Mouse (Mus musculus): Measurements from ENCODE around the gene Cxcr2.
"Not testable (repeated sequence)": the region's sequence is repeated elsewhere in the genome, so short reads cannot be mapped to it uniquely, and the experiment has no call there.

Cxcr2 gene

DNA sequence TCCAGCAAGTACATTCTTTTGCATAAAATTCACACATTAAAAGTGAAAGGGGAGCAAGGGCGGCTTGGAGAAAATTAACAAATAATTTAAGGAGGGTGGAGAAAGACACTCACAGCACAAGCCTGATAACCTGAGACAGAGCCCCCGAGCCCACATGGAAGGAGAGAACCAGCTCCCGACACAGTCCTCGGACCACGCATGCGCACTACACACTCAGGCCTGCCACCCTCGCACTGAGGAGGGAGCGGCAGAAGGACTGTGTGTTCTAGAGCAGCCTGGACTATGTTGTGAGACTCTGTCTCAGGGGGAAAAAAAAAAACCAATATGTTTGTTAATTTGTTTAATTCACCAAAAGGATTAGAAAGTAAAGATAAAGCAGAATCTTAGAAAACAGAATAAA is 12.0 kb upstream of the Cxcr2 start:
- DNase-seq = no peak

DNA sequence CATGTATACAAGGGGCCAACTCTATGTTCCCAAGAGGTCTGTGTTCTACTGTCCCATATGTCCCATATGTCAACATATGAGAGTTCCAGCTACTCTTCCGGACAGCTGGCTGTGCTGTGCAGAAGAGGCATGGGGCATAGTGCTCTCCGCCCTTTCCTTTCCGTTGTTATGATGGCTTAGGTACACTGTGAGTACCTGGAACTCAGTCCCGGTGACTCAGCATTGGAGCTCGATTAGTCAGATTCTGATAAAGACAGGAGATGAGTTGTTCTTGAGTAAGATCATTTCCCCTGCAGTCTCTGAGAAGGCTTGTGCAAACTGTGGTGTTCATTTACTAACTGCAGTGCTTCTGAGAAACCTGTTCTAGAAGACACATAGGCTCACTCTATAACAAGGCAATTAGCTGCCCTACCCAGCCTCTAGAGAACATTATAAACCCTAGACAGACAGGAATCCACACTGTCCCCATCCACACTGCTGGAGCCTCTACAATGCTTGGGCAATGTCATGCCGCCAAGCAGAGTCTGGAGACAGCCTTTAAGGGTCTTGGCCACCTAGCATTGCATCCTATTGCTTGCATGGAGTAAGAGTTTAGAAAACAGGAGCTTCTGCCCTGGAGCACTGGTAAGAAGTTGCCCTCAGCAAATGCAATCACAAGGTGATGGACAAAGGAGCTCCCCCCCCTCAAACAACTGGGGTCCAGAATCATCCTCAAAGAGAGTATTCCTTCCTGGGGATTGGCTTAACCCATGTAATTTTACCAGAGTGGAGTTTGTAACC is 4.5 kb upstream of the Cxcr2 start:
- DNase-seq = no peak

DNA sequence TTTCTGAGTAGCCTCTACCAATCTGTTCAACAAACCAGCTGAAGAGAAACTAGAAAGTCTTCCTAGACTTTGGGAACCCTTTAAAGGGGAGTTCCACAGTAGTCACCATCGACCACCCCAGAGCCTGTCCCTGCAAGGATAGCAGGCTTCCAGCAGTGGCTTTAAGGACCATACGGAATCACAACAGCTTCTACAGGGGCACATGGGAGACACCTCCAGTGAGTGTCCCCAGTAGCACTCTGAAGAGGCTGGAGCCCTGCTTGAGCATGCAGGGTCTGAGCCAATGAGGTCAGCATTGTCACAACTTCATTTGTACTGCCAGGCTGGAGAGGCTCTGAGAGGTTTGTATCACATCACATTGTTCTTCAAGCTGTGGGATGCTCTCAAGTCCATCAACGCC is 3.7 kb upstream of the Cxcr2 start:
- no peak for DNase-seq

- no peak for DNase-seq
Measured at GRCm38 (mm10) chr1:74151091-74151490, 2.7 kb upstream of the Cxcr2 start.

GRCm38 (mm10) chr1:74155435-74156012 is 1.7 kb downstream of the Cxcr2 start:
- DNase-seq = no peak

GRCm38 (mm10) chr1:74156381-74156910 is 2.7 kb downstream of the Cxcr2 start:
- no peak for DNase-seq

- DNase-seq = not testable (repeated sequence)
Measured at GRCm38 (mm10) chr1:74159613-74160012, 5.8 kb downstream of the Cxcr2 start.

DNA sequence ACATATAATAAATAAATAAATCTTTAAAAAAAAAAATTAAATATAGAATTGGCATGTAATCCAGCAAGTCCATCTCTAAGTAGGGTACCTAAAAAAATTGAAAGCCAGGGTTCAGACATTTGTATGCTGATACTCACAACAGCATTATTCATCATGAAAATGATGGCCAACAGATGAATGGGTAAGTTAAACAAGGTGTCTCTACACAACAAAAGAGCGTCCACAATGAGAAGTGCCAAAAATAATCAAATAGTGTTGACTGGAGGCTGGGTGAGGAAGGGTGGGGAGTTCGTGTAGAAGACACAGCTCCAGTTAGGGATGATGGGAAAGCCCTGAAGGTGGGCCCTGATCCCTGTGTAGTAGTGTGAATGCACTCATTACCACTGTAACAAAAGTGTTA is 6.2 kb downstream of the Cxcr2 start:
- no peak for DNase-seq

GRCm38 (mm10) chr1:74167136-74167535 is 13.3 kb downstream of the Cxcr2 start:
- no peak for DNase-seq

GRCm38 (mm10) chr1:74169721-74170120 is 15.9 kb downstream of the Cxcr2 start:
- no peak for DNase-seq

DNA sequence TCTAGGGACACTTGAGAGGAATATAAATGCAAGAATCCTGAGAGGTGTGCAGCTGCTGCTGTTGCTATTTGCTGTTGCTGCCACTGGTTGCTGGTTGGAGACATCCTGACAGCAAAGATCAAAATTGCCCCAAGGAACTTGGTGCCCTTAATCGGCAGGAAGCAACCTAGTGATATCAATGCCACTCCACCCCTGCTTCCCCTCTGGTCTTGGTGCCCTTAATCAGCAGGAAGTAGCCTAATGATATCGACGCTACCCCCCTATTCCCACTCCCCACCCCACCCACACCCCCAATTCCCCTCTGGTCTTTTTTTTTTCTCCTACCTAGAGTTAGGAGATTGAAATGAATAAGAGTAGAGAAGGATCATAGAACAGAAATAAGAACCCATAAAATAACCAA is 18.9 kb downstream of the Cxcr2 start:
- no peak for DNase-seq

- no peak for DNase-seq
Measured at GRCm38 (mm10) chr1:74175731-74176130, 21.9 kb downstream of the Cxcr2 start.

GRCm38 (mm10) chr1:74178618-74179017 is 24.8 kb downstream of the Cxcr2 start:
- no peak for DNase-seq

DNA sequence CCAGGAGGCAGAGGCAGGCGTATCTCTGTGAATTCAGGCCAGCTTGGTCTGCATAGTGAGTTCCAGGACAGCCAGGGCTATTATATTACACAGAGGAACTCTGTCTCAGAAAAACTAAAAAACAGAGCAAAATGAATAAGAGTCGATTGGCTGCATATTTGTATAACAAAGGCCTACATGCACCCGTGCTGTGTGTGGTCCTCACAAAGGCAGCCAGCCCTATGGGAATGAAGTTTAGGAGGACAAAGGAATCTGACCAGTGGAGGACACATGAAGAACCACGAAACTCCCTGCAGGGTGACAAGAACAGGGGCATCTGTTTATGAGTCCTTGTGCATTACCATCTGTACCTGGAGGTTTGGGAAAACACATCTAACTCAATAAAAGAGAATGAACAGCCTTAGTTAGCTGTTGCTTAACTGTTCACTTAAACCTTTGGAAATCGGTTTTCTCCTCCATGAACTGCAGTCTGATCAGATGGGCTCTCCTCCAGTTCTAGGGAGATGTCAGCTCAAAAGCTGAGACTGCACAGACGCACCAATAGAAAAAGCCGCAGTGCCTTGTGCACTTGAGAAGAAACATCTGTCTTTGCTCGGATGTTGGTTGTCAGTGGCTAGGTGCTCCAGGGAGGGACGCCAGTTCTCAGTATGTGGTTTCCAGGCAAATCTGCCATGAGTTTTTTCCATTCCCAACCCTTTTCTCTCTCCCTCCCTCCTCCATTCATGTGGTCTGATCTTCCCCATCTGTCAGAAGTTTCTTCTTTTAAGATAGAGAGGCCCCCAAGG is 26.0 kb downstream of the Cxcr2 start:
- peak; percentile 33 for DNase-seq

DNA sequence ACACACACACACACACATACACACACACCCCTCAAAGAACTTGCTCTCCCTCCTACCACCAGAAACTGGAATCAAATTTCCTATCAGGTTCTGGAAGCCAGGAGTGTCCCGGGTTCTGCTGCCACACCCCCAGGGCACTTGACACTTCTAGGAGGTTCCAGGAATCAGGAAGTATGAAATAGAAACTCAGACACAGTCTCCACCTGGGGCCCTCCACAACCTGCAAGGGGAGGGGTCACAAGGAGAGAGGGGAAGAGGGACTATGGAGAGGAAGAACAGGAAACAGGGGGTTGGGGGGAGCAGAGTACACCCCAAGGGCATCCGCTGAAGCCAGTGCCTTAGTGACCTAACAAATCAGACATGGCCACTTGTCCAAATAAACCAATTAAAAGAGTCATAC is 27.7 kb downstream of the Cxcr2 start:
- no peak for DNase-seq

- no peak for DNase-seq
Measured at GRCm38 (mm10) chr1:74183006-74183405, 29.2 kb downstream of the Cxcr2 start.

DNA sequence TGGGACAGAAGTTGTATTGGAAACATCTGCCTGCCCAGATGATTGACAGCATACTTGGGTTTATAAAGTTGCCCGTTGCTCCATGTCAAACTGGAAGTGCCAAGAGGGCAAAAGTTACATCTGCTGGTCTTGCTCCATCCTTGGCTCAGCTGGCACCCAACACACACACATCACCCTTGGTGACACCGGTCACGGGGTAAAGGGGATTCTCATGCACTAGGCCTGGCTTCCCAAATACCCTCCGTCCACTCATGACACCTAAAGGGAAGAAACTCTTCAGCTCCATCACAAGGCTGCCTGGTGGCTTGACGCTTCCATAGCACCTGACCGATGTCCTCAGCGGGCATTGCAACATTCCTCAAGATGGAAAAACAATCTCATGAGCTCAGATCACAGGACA is 36.7 kb downstream of the Cxcr2 start:
- no peak for DNase-seq

DNA sequence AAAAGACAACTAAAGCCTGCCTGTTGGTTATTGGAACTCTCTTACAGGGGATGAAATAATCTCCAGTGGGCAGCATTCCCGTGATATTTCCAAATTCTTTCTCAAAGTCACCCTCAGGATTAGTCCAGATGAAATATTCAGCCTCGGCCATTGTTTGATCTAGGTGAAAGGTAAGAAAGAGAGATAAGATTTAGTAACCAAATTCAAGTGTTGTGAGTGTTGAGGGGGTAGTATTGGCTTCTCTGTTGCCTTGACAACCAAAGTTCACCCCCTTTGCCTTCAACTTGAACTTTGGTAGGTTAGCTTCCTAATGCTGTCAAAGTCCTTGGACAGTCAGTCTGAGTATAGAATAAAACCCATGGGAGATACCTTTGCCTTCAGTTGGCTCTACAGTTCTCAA is 38.9 kb downstream of the Cxcr2 start:
- DNase-seq = no peak

GRCm38 (mm10) chr1:74194445-74194844 is 40.7 kb downstream of the Cxcr2 start, which contains the start of gene Cxcr1:
Gene Cxcr1, minus strand, starts transcription at chr1:74194631.
- DNase-seq = no peak

GRCm38 (mm10) chr1:74195961-74196360 is 42.2 kb downstream of the Cxcr2 start:
- DNase-seq = peak; percentile 47

DNA sequence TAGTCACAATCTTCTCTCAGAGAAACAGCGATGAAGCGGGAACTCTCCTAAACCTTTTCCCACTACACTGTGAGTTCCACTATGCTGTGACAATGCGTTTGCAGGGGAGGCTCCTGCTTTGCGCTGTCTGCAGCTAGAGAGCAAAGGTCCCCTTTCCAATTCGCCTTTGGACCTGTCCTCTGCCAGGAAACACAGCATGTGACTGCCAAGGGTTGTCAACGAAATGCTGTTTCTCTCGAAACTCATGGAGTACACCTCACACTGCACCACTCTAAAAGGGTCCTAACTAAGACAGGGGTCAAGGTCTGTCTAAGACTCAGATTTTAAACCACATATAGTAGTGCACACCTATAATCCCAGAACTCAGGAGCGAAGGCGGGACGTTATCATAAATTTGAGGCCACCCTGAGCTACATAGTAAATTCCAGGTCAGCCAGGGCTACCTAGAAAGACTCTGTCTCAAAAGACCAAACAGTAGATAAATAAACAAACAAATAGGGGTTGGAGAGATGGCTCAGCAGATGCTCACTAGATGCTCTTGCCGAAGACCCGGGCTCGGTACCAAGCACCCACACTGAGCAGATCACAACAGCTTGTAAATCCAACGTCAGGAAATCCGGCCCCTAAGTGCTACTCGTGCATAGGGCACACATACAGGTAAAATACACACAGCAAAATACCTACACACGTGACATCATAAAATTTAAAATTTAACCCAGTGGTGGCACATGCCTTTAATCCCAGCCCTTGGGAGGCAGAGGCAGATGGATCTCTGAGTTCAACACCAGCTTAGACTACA is 43.0 kb downstream of the Cxcr2 start:
- no peak for DNase-seq

DNA sequence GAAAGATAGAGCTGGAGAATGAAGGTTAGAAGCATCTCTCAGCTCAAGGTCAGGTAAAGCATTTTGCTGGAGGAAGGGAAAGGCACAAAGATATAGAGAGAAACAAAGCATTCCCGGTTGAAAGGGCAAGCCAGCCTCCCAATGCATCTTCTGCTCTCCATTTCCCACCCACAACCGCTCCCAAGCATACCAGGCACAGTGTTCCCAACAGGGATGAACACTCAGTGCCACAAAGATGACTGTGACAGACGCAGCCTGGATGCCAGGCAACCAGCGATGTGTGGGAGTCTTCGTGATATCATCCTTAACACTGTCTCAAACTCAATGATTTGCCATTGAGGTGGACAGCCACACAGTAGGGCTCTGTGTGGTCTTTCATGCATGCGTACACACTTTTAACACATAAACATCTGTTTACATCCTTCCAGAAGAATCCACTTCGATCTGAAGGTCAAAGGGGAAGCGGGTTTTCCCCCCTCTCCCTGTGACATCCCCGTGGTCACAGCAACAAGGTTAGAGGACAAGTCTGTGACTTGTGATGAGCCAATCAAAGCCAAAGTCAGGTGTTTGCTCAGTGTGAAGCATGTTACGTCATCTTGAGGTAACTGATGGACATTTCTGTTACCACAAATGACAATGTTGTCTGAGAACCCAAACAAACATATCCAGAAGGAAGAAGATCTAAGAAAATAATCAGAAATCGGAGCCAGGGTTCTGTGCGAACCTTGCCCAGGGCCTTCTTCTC is 44.1 kb downstream of the Cxcr2 start:
- DNase-seq = no peak
